Mouse (Mus musculus) inflammation-experienced regulatory T-cells (primary cell): ENCODE data around the gene Psap. TPM values are rescaled to one million over a fixed set of nuclear protein-coding genes. Genes with fewer than 3 reads are reported as not detected.

Source experiments
- polyA plus RNA-seq, 2 experiments: library from polyadenylated mRNA; unstranded; fragments of 100-300 nt; shearing (Covaris generic); gene quantifications; one replicate each; pipeline ENCODE4 v1.2.1; 2017

Gene Psap
- 100 to 1,000 TPM; 350 to 444 TPM for polyA plus RNA-seq

DNA sequence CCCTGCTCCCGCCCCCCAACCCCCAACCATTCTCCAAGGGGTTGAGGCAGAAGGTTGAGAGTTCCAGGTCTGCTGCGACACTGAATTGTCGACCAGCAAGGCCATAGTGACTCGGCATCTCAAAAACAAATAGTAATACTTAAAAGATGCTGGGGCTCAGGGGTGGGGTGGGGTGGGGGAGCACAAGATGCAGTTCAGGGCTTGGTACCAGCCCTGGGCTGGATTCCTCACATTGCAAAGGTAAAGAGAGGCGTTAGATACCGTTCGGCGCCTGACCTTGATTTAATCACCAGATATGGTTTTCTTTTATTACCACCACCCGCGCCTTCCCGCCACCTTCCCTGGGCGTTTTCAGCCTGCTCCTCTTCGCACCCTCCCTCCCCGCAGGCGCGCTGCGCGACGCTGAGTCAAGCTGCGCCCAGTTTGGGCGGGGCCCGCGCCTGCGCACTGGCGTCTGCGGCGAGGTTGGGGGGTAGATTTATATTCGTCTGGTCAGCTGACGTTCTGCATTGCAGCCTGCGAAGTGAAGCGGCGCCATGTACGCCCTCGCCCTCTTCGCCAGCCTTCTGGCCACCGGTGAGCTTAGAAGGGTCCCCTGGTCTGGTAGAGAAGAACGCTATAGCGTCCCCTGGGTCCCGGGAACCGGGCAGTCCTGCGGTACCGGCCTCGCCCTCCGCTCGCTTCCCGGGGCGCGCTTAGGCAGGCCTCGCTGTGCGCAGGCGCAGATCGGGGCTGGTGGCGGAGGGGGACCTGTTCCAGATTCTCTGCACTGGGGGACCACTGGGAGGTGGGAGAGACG is at the start of gene Psap:
Psap (plus strand) TSS at position 421 of the 799 bp plus-strand sequence.

DNA sequence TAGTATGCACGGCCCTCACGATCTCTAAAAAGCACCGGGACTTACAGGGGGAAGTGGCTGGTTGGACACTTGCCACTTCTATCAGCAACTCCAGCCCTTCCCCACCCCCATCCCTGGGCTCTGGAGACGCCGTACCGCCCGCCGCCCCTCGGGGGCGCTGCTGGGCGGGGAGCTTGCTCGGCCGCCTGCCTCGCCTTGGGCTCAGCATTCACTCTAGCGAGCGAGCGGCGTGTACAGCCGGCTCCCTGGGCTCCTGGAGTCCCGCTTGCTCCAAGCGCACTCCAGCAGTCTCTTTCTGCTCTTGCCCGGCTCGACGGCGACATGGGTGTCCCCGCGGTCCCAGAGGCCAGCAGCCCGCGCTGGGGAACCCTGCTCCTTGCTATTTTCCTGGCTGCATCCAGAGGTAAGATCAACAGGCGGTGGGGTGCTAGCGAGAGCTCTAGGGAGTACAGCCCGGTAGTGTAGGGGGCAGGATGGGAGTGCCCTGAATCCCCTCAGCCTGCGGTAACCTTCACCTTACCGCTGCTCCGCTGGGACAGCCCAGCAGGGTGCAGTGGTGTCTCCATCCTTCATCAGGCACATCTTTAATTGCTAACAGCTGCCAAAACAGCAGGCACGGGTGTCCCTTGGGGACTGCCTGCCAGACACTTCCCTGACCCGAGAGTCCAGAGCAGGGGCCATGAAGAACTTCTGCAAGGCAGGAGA is 69.4 kb downstream of the Psap start, which contains the start of gene Vsir:
Vsir (plus strand) TSS at position 151 of the 705 bp plus-strand sequence.

Other genes starting within 250 kb of the Psap start
- 1 to 10 TPM; 3.1 to 7.3 TPM for gene Spock2, start 171.4 kb upstream of the Psap start, polyA plus RNA-seq
- 1 to 10 TPM in 1 of 2 experiments, under 1 TPM in 1; 0.18 to 2.1 TPM for gene Chst3, start 58.4 kb upstream of the Psap start, polyA plus RNA-seq
- 100 to 1,000 TPM; 228 to 257 TPM for gene Vsir, start 69.2 kb downstream of the Psap start, polyA plus RNA-seq
- 1 to 10 TPM in 1 of 2 experiments, under 1 TPM in 1; 0.87 to 2.6 TPM for gene Gm17455, start 122.1 kb downstream of the Psap start, polyA plus RNA-seq